Mouse (Mus musculus) embryonic fibroblast, embryonic 13.5 days (primary cell): ENCODE measurements around the gene Ascl4.

Experiments
- CTCF ChIP-seq: IDR thresholded peaks from 2 replicates; pipeline ENCODE4 v1.5.1; 2011; ENCODE audit warnings: mild to moderate bottlenecking, control low read depth, low read length, moderate library complexity, borderline replicate concordance; ENCODE audit not compliant: insufficient read depth
- POLR2A ChIP-seq: IDR thresholded peaks from 2 replicates; pipeline ENCODE4 v1.6.1; 2011; ENCODE audit warnings: low read depth, mild to moderate bottlenecking, control low read depth, low read length, moderate library complexity

DNA sequence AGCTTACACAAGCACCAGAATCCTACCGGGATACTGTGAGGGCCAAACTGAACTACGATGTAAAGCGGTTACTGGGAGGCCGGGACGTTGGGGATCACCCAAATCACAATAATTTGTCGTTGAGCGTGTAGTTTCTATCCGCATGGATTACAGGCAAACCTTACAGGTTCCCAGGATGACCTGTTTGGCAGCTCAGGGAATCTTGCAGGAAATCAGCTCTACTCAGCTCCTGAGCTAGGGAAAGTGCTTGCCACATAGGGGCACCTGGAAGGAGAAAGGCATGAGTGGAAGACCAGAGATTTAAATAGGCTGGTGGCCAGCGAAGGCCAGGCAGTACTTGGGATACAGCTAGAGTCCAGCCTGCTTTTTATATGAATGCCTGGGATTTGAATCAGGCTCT is 66.4 kb downstream of the Ascl4 start:
- TF ChIP-seq CTCF, result no peak
- TF ChIP-seq POLR2A, result no peak
